Mouse (Mus musculus) kidney, embryonic 16.5 days (tissue): ENCODE data around the gene Celf1. TPM values are rescaled to one million over a fixed set of nuclear protein-coding genes. Genes with fewer than 3 reads are reported as not detected.

Experiments
- ATAC-seq: fragments of 200-750 bp; cut with Nextera tagmentation; 2 replicates; pipeline ENCODE4 v1.8.0; 2017; ENCODE audit warnings: moderate TSS enrichment; ENCODE audit not compliant: low FRiP score, low TSS enrichment
- H3K27ac ChIP-seq: fragments of 300-500 bp; sonication (generic); 2 replicates; pipeline ENCODE4 v1.5.1; 2014; ENCODE audit warnings: low read length
- H3K27me3 ChIP-seq: fragments of 300-500 bp; sonication (generic); 2 replicates; pipeline ENCODE4 v1.6.1; 2014; ENCODE audit warnings: low read length, control low read depth, mixed read lengths; ENCODE audit not compliant: insufficient read depth
- H3K36me3 ChIP-seq: fragments of 300-500 bp; sonication (generic); 2 replicates; pipeline ENCODE4 v1.6.1; 2014; ENCODE audit warnings: low read length, control low read depth, mixed read lengths; ENCODE audit not compliant: insufficient read depth
- H3K4me1 ChIP-seq: fragments of 300-500 bp; sonication (generic); 2 replicates; pipeline ENCODE4 v1.6.1; 2014; ENCODE audit warnings: low read length, control low read depth, mixed read lengths; ENCODE audit not compliant: insufficient read depth
- H3K4me2 ChIP-seq: fragments of 300-500 bp; sonication (generic); replicated peaks from 2 replicates; pipeline ENCODE4 v1.6.1; 2014; ENCODE audit warnings: low read depth, low read length
- H3K4me3 ChIP-seq: fragments of 300-500 bp; sonication (generic); 2 replicates; pipeline ENCODE4 v1.5.1; 2014; ENCODE audit warnings: mild to moderate bottlenecking, low read length
- H3K9ac ChIP-seq: fragments of 300-500 bp; sonication (generic); replicated peaks from 2 replicates; pipeline ENCODE4 v1.6.1; 2014; ENCODE audit warnings: low read length
- H3K9me3 ChIP-seq: fragments of 300-500 bp; sonication (generic); 2 replicates; pipeline ENCODE4 v1.6.1; 2016; ENCODE audit warnings: low read length, control low read depth
- WGBS: fragments of 180-500 bp; shearing (Covaris S2); extraction: QIAGEN DNeasy Blood & Tissue Kit; methylation state at CpG from one replicate; pipeline ENCODE4 v1.1.7; 2014; 5-methylcytosine and 5-hydroxymethylcytosine counted together
- polyA plus RNA-seq: library from polyadenylated mRNA; unstranded; fragments of >200 nt; fragmentation: Nextera tagmentation; extraction: Ambion mirVana; gene quantifications from 2 replicates; pipeline ENCODE4 v1.2.1, GENCODE M21; 2015

Gene Celf1
- polyA plus RNA-seq, 1 experiment from 2014 or later, result 107 TPM

DNA sequence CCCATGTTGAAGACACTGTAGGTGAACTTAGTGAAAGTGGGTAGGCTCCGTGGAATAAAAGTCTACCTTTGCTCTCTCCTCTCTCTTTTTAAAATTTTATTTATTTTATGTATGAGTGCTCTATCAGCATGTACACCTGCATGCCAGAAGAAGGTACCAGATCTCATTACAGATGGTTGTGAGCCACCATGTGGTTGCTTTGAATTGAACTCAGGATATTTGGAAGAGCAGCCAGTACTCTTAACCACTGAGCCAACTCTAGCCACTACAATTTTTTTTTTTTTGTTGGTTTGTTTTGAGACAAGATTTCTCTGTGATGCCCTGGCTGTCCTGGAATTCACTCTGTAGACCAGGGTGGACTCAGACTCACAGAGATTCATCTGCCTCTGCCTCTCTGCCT, 23.1 kb downstream of the Celf1 start:
- Histone ChIP-seq H3K4me3 (no peak overlapping the region), H3K4me1 (no peaks in the 10 kb centered on the region), H3K27ac (no peak overlapping the region), H3K9ac (no peak overlapping the region), H3K27me3 (no peaks in the 10 kb centered on the region), H3K4me2 (no peak overlapping the region), H3K36me3 (no peaks in the 10 kb centered on the region), H3K9me3 (no peaks in the 10 kb centered on the region)
- 96% methylated on average over 1 of the region's 1 CpGs for WGBS
- no peak for ATAC-seq

GRCm38 (mm10) chr2:90964811-90965465, 24.8 kb downstream of the Celf1 start:
- 68% methylated on average over 7 of the region's 7 CpGs for WGBS
- no peaks in the 10 kb centered on the region for H3K9me3 ChIP-seq
- H3K36me3 ChIP-seq, result no peaks in the 10 kb centered on the region
- no peaks in the 10 kb centered on the region for H3K27me3 ChIP-seq
- no peak for ATAC-seq
- no peak overlapping the region for H3K4me3 ChIP-seq
- H3K4me2 ChIP-seq, result no peak overlapping the region
- H3K27ac ChIP-seq, result no peak overlapping the region
- H3K9ac ChIP-seq, result no peak overlapping the region
- H3K4me1 ChIP-seq, result no peaks in the 10 kb centered on the region

- 59% methylated on average over 2 of the region's 2 CpGs for WGBS
Observed at GRCm38 (mm10) chr2:90965466-90966080, 25.4 kb downstream of the Celf1 start.

DNA sequence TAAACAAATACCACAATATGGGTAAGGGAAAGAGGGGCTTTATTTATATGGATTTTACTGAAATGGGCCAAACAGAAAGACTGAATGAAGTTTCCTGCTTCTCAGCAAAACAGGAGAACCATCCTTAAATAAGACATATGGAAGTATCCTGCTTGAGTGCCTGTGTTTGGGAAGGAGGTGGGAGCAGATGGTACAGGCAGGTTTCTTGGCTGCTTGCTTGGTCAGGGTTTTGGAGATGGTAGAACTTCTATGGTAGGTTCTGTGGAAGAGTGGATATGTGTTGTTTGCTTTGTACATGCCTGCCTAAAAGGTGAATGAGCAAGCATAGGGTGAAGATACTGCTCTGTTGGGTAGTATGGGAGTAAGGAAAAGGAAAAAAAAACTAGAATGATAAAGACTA, 30.4 kb downstream of the Celf1 start:
- Histone ChIP-seq H3K9me3 (no peaks in the 10 kb centered on the region), H3K4me3 (no peak overlapping the region), H3K4me1 (no peaks in the 10 kb centered on the region), H3K27me3 (no peaks in the 10 kb centered on the region), H3K36me3 (peaks cover 4% of the 10 kb centered on the region; the same call in 1 of the 2 replicates), H3K4me2 (no peak overlapping the region), H3K9ac (no peak overlapping the region), H3K27ac (no peak overlapping the region)
- ATAC-seq, result no peak

More at GRCm38 (mm10) chr2:90965466-90966080, 25.4 kb downstream of the Celf1 start:
- Histone ChIP-seq H3K4me1 (no peaks in the 10 kb centered on the region), H3K36me3 (no peaks in the 10 kb centered on the region), H3K27ac (no peak overlapping the region), H3K9ac (no peak overlapping the region), H3K27me3 (no peaks in the 10 kb centered on the region), H3K4me2 (no peak overlapping the region), H3K4me3 (no peak overlapping the region), H3K9me3 (no peaks in the 10 kb centered on the region)
- no peak for ATAC-seq

DNA sequence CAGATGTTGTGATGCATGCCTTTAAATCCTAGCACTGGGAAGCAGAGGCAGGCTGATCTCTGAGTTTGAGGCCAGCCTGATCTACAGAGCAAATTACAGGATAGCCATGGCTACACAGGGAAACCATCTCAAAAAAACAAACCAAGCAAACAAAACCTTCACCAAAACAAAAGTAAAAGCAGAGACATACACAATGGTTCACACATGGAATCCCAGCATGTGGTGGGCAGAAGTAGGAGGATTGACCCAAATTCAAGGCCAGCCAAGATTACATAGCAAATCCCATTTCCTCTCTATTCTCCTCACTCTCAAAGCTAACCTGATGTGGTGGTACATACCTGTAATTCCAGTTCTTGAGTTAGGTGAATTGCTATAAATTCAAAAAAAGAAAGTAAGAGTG, 33.9 kb downstream of the Celf1 start:
- ATAC-seq, result no peak
- Histone ChIP-seq H3K27ac (no peak overlapping the region), H3K9ac (no peak overlapping the region), H3K27me3 (no peaks in the 10 kb centered on the region), H3K4me1 (no peaks in the 10 kb centered on the region), H3K9me3 (no peaks in the 10 kb centered on the region), H3K36me3 (peaks cover 4% of the 10 kb centered on the region; the same call in 1 of the 2 replicates), H3K4me3 (no peak overlapping the region), H3K4me2 (no peak overlapping the region)

DNA sequence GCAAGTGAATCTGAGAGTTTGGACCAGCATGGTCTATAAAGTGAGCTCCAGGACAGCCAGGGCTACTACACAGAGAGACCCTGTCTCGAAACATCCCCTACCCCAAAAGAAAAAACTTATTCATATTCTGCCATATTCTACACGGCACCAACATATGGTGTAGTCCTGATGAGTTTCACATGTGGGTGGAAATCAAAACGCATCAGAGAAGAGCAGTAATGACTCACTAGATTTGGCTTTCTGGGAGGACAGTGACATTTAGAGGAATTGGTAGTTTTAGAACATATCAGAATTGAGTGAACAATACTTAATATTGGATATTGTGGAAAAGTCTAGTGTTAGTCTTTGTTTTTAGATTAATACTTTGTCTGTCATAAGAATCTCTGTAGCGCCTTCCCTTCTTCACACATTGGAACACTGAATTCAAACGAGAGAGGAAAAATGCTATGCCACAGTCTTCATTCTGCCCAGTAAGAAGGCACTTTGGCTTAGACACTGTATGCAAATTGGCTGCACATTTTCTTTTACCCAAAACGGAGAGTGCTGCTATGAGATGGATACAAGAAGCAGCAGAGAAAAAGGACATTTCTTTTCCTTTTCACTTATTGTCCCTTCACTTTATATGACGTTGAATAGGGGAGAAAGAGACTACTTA, 35.1 kb downstream of the Celf1 start:
- ATAC-seq, result no peak
- H3K4me1 ChIP-seq, result no peaks in the 10 kb centered on the region
- no peaks in the 10 kb centered on the region for H3K9me3 ChIP-seq
- no peak overlapping the region for H3K4me2 ChIP-seq
- H3K27me3 ChIP-seq, result no peaks in the 10 kb centered on the region
- 84% methylated on average over 7 of the region's 7 CpGs for WGBS
- H3K36me3 ChIP-seq, result peaks cover 4% of the 10 kb centered on the region; the same call in 1 of the 2 replicates
- no peak overlapping the region for H3K27ac ChIP-seq
- no peak overlapping the region for H3K4me3 ChIP-seq
- H3K9ac ChIP-seq, result no peak overlapping the region

- Histone ChIP-seq H3K27ac (no peak overlapping the region), H3K4me2 (no peak overlapping the region), H3K36me3 (peaks cover 3% of the 10 kb centered on the region; the same call in 1 of the 2 replicates), H3K9me3 (no peaks in the 10 kb centered on the region), H3K27me3 (no peaks in the 10 kb centered on the region), H3K9ac (no peak overlapping the region), H3K4me3 (no peak overlapping the region), H3K4me1 (no peaks in the 10 kb centered on the region)
- WGBS, result 96% methylated on average over 2 of the region's 2 CpGs
- ATAC-seq, result no peak
Observed at GRCm38 (mm10) chr2:90976590-90976989, 36.4 kb downstream of the Celf1 start.

GRCm38 (mm10) chr2:90977291-90977690, 37.1 kb downstream of the Celf1 start:
- ATAC-seq, result no peak
- Histone ChIP-seq H3K4me1 (no peaks in the 10 kb centered on the region), H3K9me3 (no peaks in the 10 kb centered on the region), H3K27ac (no peak overlapping the region), H3K36me3 (no peaks in the 10 kb centered on the region), H3K9ac (no peak overlapping the region), H3K4me2 (no peak overlapping the region), H3K4me3 (no peak overlapping the region), H3K27me3 (no peaks in the 10 kb centered on the region)
- WGBS, result 88% methylated on average over 4 of the region's 4 CpGs

GRCm38 (mm10) chr2:90986055-90986454, 45.9 kb downstream of the Celf1 start:
- Histone ChIP-seq H3K4me1 (no peaks in the 10 kb centered on the region), H3K27me3 (no peaks in the 10 kb centered on the region), H3K4me3 (no peak overlapping the region), H3K36me3 (no peaks in the 10 kb centered on the region), H3K27ac (no peak overlapping the region), H3K9ac (no peak overlapping the region), H3K4me2 (no peak overlapping the region), H3K9me3 (no peaks in the 10 kb centered on the region)
- 90% methylated on average over 3 of the region's 3 CpGs for WGBS
- ATAC-seq, result no peak

DNA sequence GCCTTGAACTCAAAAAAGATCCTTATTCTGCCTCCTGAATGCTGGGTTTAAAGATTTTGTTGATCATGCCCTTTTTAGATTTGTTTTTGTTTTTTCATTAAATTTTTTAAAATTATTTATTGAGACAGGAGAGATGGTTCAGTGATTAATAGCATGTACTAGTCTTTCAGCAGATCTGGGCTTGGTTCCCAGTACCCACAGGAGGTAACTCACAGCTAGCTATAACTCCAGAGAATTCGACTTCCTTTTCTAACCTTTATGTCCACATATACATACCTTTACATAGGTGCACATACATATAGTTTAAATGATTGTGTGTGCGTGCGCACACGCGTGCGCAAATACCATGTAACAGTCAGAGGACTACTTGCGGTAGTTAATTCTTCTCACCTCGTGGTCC, 68.4 kb downstream of the Celf1 start:
- 96% methylated on average over 8 of the region's 8 CpGs for WGBS
- Histone ChIP-seq H3K9ac (no peak overlapping the region), H3K4me2 (no peak overlapping the region), H3K4me1 (no peaks in the 10 kb centered on the region), H3K36me3 (peaks cover 75% of the 10 kb centered on the region), H3K4me3 (no peak overlapping the region), H3K9me3 (no peaks in the 10 kb centered on the region), H3K27ac (no peak overlapping the region), H3K27me3 (no peaks in the 10 kb centered on the region)
- ATAC-seq, result no peak
